Mouse (Mus musculus): Measurements from ENCODE around the gene Add3. TPM values are rescaled to one million over a fixed set of nuclear protein-coding genes. Genes with fewer than 3 reads are reported as not detected.

Add3 gene
- total RNA-seq, 2 experiments from 2014 or later, result 45.2 to 48.6 TPM

- intact Hi-C loops (cut with DNase I), result no loop called here
- DNase-seq, result no peak
Measured at GRCm38 (mm10) chr19:53162927-53163326, 22.7 kb downstream of the Add3 start.

GRCm38 (mm10) chr19:53164645-53165044 lies 24.4 kb downstream of the Add3 start:
- no peak for DNase-seq
- intact Hi-C loops (cut with DNase I), result no loop called here

GRCm38 (mm10) chr19:53165305-53166240 lies 25.3 kb downstream of the Add3 start:
- intact Hi-C loops (cut with DNase I), result no loop called here
- DNase-seq, result no peak

GRCm38 (mm10) chr19:53166367-53166766 lies 26.1 kb downstream of the Add3 start:
- intact Hi-C loops (cut with DNase I), result no loop called here
- DNase-seq, result no peak

GRCm38 (mm10) chr19:53168576-53168975 lies 28.3 kb downstream of the Add3 start:
- intact Hi-C loops (cut with DNase I), result no loop called here
- DNase-seq, result no peak

- DNase-seq, result no peak
Measured at GRCm38 (mm10) chr19:53170651-53171050, 30.4 kb downstream of the Add3 start.

GRCm38 (mm10) chr19:53174034-53174433 lies 33.8 kb downstream of the Add3 start:
- DNase-seq, result no peak

More at GRCm38 (mm10) chr19:53170651-53171050, 30.4 kb downstream of the Add3 start:
- intact Hi-C loops (cut with DNase I), result no loop called here

GRCm38 (mm10) chr19:53175550-53175949 lies 35.3 kb downstream of the Add3 start:
- intact Hi-C loops (cut with DNase I), result no loop called here
- DNase-seq, result no peak

More at GRCm38 (mm10) chr19:53174034-53174433, 33.8 kb downstream of the Add3 start:
- intact Hi-C loops (cut with DNase I), result no loop called here

- DNase-seq, result no peak
- intact Hi-C loops (cut with DNase I), result no loop called here
Measured at GRCm38 (mm10) chr19:53176518-53176917, 36.3 kb downstream of the Add3 start.

GRCm38 (mm10) chr19:53178611-53179528 lies 38.6 kb downstream of the Add3 start:
- intact Hi-C loops (cut with DNase I), result no loop called here
- DNase-seq, result no peak

- DNase-seq, result no peak
- intact Hi-C loops (cut with DNase I), result no loop called here
Measured at GRCm38 (mm10) chr19:53180168-53180803, 40.0 kb downstream of the Add3 start.

GRCm38 (mm10) chr19:53181003-53181861 lies 41.0 kb downstream of the Add3 start:
- peak; percentile 71 to 78 for DNase-seq
- intact Hi-C loops (cut with DNase I), result no loop called here

- no peak for DNase-seq
- intact Hi-C loops (cut with DNase I), result loop anchor here (2.0 kb wide), 2 partner anchors 41 kb away; no protein-coding TSS in a partner anchor
Measured at GRCm38 (mm10) chr19:53183620-53184019, 43.4 kb downstream of the Add3 start.

- DNase-seq, result no peak
- intact Hi-C loops (cut with DNase I), result loop anchor here (2.0 kb wide), 2 partner anchors 41 kb away; no protein-coding TSS in a partner anchor
Measured at GRCm38 (mm10) chr19:53184216-53184615, 44.0 kb downstream of the Add3 start.

GRCm38 (mm10) chr19:53184911-53185310 lies 44.7 kb downstream of the Add3 start:
- intact Hi-C loops (cut with DNase I), result loop anchor here (2.0 to 5.0 kb wide), 3 partner anchors 40 to 142 kb away; no protein-coding TSS in a partner anchor
- DNase-seq, result no peak

GRCm38 (mm10) chr19:53185486-53186134 lies 45.4 kb downstream of the Add3 start:
- peak in 1 of 2 experiments; percentile 45 for DNase-seq
- intact Hi-C loops (cut with DNase I), result loop anchor here (2.0 to 5.0 kb wide), 3 partner anchors 39 to 142 kb away; no protein-coding TSS in a partner anchor

- intact Hi-C loops (cut with DNase I), result loop anchor here (5.0 kb wide), 1 partner anchor 141 kb away; no protein-coding TSS in a partner anchor
- no peak for DNase-seq
Measured at GRCm38 (mm10) chr19:53186456-53186855, 46.2 kb downstream of the Add3 start.

- intact Hi-C loops (cut with DNase I), result loop anchor here (5.0 kb wide), 1 partner anchor 140 kb away; no protein-coding TSS in a partner anchor
- no peak for DNase-seq
Measured at GRCm38 (mm10) chr19:53187533-53187932, 47.3 kb downstream of the Add3 start.

- DNase-seq, result no peak
- intact Hi-C loops (cut with DNase I), result loop anchor here (5.0 kb wide), 1 partner anchor 139 kb away; no protein-coding TSS in a partner anchor
Measured at GRCm38 (mm10) chr19:53188186-53188585, 47.9 kb downstream of the Add3 start.

Measured in heart, postnatal 36 days (tissue).